Mouse (Mus musculus) midbrain, postnatal 0 days (tissue): Measurements from ENCODE around the gene 2210407C18Rik. TPM values are rescaled to one million over a fixed set of nuclear protein-coding genes. Genes with fewer than 3 reads are reported as not detected.

Experiments
- ATAC-seq: fragments of 200-750 bp; cut with Nextera tagmentation; 2 replicates; pipeline ENCODE4 v1.8.0; 2017; ENCODE audit warnings: moderate number of reproducible peaks, mild to moderate bottlenecking, moderate TSS enrichment, moderate library complexity; ENCODE audit not compliant: low FRiP score
- DNase-seq: peaks from one replicate; pipeline ENCODE4 v3.0.0-alpha.2; 2015; ENCODE audit warnings: low spot score
- H3K27ac ChIP-seq: fragments of 300-500 bp; sonication (generic); 2 replicates; pipeline ENCODE4 v1.5.1; 2014; ENCODE audit warnings: low read depth, mild to moderate bottlenecking, low read length, mixed read lengths
- H3K27me3 ChIP-seq: fragments of 300-500 bp; sonication (generic); 2 replicates; pipeline ENCODE4 v1.6.1; 2014; ENCODE audit warnings: low read length, control low read depth, mixed read lengths; ENCODE audit not compliant: insufficient read depth
- H3K36me3 ChIP-seq: fragments of 300-500 bp; sonication (generic); 2 replicates; pipeline ENCODE4 v1.6.1; 2014; ENCODE audit warnings: low read length, control low read depth, mixed read lengths; ENCODE audit not compliant: insufficient read depth
- H3K4me1 ChIP-seq: fragments of 300-500 bp; sonication (generic); 2 replicates; pipeline ENCODE4 v1.6.1; 2014; ENCODE audit warnings: mild to moderate bottlenecking, control low read depth, antibody characterized with exemption, low read length, mixed read lengths; ENCODE audit not compliant: insufficient read depth
- H3K4me2 ChIP-seq: fragments of 300-500 bp; sonication (generic); 2 replicates; pipeline ENCODE4 v1.6.1; 2014; ENCODE audit warnings: low read depth, mild to moderate bottlenecking, low read length, mixed read lengths; ENCODE audit not compliant: poor library complexity, severe bottlenecking
- H3K4me3 ChIP-seq: fragments of 300-500 bp; sonication (generic); 2 replicates; pipeline ENCODE4 v1.5.1; 2014; ENCODE audit warnings: low read depth, mild to moderate bottlenecking, low read length, moderate library complexity
- H3K9ac ChIP-seq: fragments of 300-500 bp; sonication (generic); replicated peaks from 2 replicates; pipeline ENCODE4 v1.6.1; 2014; ENCODE audit warnings: mild to moderate bottlenecking, low read length, moderate library complexity, mixed read lengths; ENCODE audit not compliant: poor library complexity, severe bottlenecking
- H3K9me3 ChIP-seq: fragments of 300-500 bp; sonication (generic); 2 replicates; pipeline ENCODE4 v1.6.1; 2016; ENCODE audit warnings: low read length, control low read depth
- CTCF ChIP-seq: IDR thresholded peaks from 2 replicates; pipeline ENCODE4 v1.5.1; 2016; ENCODE audit warnings: antibody characterized with exemption, mild to moderate bottlenecking
- WGBS: fragments of 180-500 bp; shearing (Covaris S2); extraction: QIAGEN DNeasy Blood & Tissue Kit; methylation state at CpG from one replicate; pipeline ENCODE4 v1.1.7; 2014; 5-methylcytosine and 5-hydroxymethylcytosine counted together
- polyA plus RNA-seq: library from polyadenylated mRNA; unstranded; fragments of >200 nt; fragmentation: Nextera tagmentation; extraction: Ambion mirVana; gene quantifications from 2 replicates; pipeline ENCODE4 v1.2.1, GENCODE M21; 2015
- total RNA-seq: library from RNA; depleted of rRNA; stranded (reverse); fragments of >200 nt; gene quantifications from 2 replicates; pipeline ENCODE4 v1.2.3, GENCODE M21; 2014

Gene 2210407C18Rik
- total and polyA plus RNA-seq, 2 experiments from 2014 or later = not detected

GRCm38 (mm10) chr11:58640272-58640867, 24.5 kb upstream of the 2210407C18Rik start, which contains the start of gene Trim58:
Trim58 (plus strand) TSS chr11:58640465.
- WGBS = 1% methylated on average over 34 of the region's 34 CpGs

GRCm38 (mm10) chr11:58638176-58638701, 22.4 kb upstream of the 2210407C18Rik start:
- no peak for TF ChIP-seq CTCF
- no peak overlapping the region for H3K4me3 ChIP-seq
- H3K27ac ChIP-seq = no peak overlapping the region
- no peak overlapping the region for H3K9ac ChIP-seq
- WGBS = 71% methylated on average over 7 of the region's 7 CpGs
- H3K36me3 ChIP-seq = no peaks in the 10 kb centered on the region
- H3K4me2 ChIP-seq = no peak overlapping the region
- DNase-seq (no peak), ATAC-seq (no peak)
- H3K9me3 ChIP-seq = no peaks in the 10 kb centered on the region
- H3K27me3 ChIP-seq = no peaks in the 10 kb centered on the region
- H3K4me1 ChIP-seq = peaks cover 4% of the 10 kb centered on the region; the same call in 1 of the 2 replicates

More at GRCm38 (mm10) chr11:58640272-58640867, 24.5 kb upstream of the 2210407C18Rik start, which contains the start of gene Trim58:
- peak within 1 kb of the TSS; percentile 50 for H3K4me3 ChIP-seq
- H3K27ac ChIP-seq = no peak within 1 kb of the TSS
- H3K4me1 ChIP-seq = peaks cover 4% of the 10 kb centered on the region; the same call in 1 of the 2 replicates
- H3K36me3 ChIP-seq = no peaks in the 10 kb centered on the region
- H3K9me3 ChIP-seq = no peaks in the 10 kb centered on the region
- no peak for ATAC-seq
- H3K9ac ChIP-seq = peak within 1 kb of the TSS; percentile 60
- H3K4me2 ChIP-seq = peak within 1 kb of the TSS; percentile 87
- DNase-seq = peak; percentile 14
- no peak for TF ChIP-seq CTCF
- H3K27me3 ChIP-seq = no peaks in the 10 kb centered on the region

- DNase-seq (peak; percentile 55), ATAC-seq (no peak)
- TF ChIP-seq CTCF = peak; percentile 78
- no peaks in the 10 kb centered on the region for H3K36me3 ChIP-seq
- H3K27me3 ChIP-seq = no peaks in the 10 kb centered on the region
- H3K4me2 ChIP-seq = no peak overlapping the region
- H3K4me1 ChIP-seq = peaks cover 4% of the 10 kb centered on the region; the same call in 1 of the 2 replicates
- H3K9ac ChIP-seq = no peak overlapping the region
- no peak overlapping the region for H3K27ac ChIP-seq
- H3K4me3 ChIP-seq = no peak overlapping the region
- WGBS = 17% methylated on average over 3 of the region's 4 CpGs
- H3K9me3 ChIP-seq = no peaks in the 10 kb centered on the region
Observed at GRCm38 (mm10) chr11:58636376-58636977, 20.6 kb upstream of the 2210407C18Rik start.

GRCm38 (mm10) chr11:58634878-58635277, 19.0 kb upstream of the 2210407C18Rik start:
- Histone ChIP-seq H3K4me1 (no peaks in the 10 kb centered on the region), H3K9me3 (no peaks in the 10 kb centered on the region), H3K9ac (no peak overlapping the region), H3K27ac (no peak overlapping the region), H3K4me3 (no peak overlapping the region), H3K4me2 (no peak overlapping the region), H3K36me3 (no peaks in the 10 kb centered on the region), H3K27me3 (no peaks in the 10 kb centered on the region)
- WGBS = 62% methylated on average over 4 of the region's 4 CpGs
- TF ChIP-seq CTCF = no peak
- DNase-seq = no peak
- no peak for ATAC-seq

GRCm38 (mm10) chr11:58630401-58630800, 14.5 kb upstream of the 2210407C18Rik start, which contains the start of gene Olfr323:
Olfr323 (minus strand) TSS chr11:58630501.
- H3K27ac ChIP-seq = no peak within 1 kb of the TSS
- WGBS = 71% methylated on average over 5 of the region's 5 CpGs
- no peak for TF ChIP-seq CTCF

GRCm38 (mm10) chr11:58626146-58626545, 10.3 kb upstream of the 2210407C18Rik start:
- no peaks in the 10 kb centered on the region for H3K9me3 ChIP-seq
- H3K27me3 ChIP-seq = no peaks in the 10 kb centered on the region; the same call in 1 of the 2 replicates
- H3K4me3 ChIP-seq = no peak overlapping the region
- H3K4me2 ChIP-seq = no peak overlapping the region
- DNase-seq (no peak), ATAC-seq (no peak)
- no peak overlapping the region for H3K27ac ChIP-seq
- no peaks in the 10 kb centered on the region for H3K36me3 ChIP-seq
- WGBS = 53% methylated on average over 4 of the region's 4 CpGs
- H3K9ac ChIP-seq = no peak overlapping the region
- no peaks in the 10 kb centered on the region for H3K4me1 ChIP-seq
- no peak for TF ChIP-seq CTCF

More at GRCm38 (mm10) chr11:58630401-58630800, 14.5 kb upstream of the 2210407C18Rik start, which contains the start of gene Olfr323:
- ATAC-seq (no peak), DNase-seq (no peak)
- Histone ChIP-seq H3K27me3 (no peaks in the 10 kb centered on the region), H3K4me2 (no peak within 1 kb of the TSS), H3K36me3 (no peaks in the 10 kb centered on the region), H3K4me1 (no peaks in the 10 kb centered on the region), H3K9me3 (no peaks in the 10 kb centered on the region), H3K9ac (no peak within 1 kb of the TSS), H3K4me3 (no peak within 1 kb of the TSS)
